Mouse (Mus musculus) intestine, embryonic 16.5 days (tissue): ENCODE data around the gene Cryba4. TPM values are rescaled to one million over a fixed set of nuclear protein-coding genes. Genes with fewer than 3 reads are reported as not detected.

Experiments
- ATAC-seq: fragments of 200-750 bp; cut with Nextera tagmentation; 2 replicates; pipeline ENCODE4 v1.8.0; 2017; ENCODE audit warnings: moderate TSS enrichment, moderate library complexity
- H3K27ac ChIP-seq: fragments of 300-500 bp; sonication (generic); 2 replicates; pipeline ENCODE4 v1.5.1; 2014; ENCODE audit warnings: mild to moderate bottlenecking, low read length
- H3K27me3 ChIP-seq: fragments of 300-500 bp; sonication (generic); replicated peaks from 2 replicates; pipeline ENCODE4 v1.6.1; 2014; ENCODE audit warnings: low read length, control low read depth, mixed read lengths; ENCODE audit not compliant: control insufficient read depth, insufficient read depth
- H3K36me3 ChIP-seq: fragments of 300-500 bp; sonication (generic); 2 replicates; pipeline ENCODE4 v1.6.1; 2014; ENCODE audit warnings: low read length, control low read depth; ENCODE audit not compliant: control insufficient read depth, insufficient read depth
- H3K4me1 ChIP-seq: fragments of 300-500 bp; sonication (generic); 2 replicates; pipeline ENCODE4 v1.6.1; 2014; ENCODE audit warnings: low read length, control low read depth, mixed read lengths; ENCODE audit not compliant: control insufficient read depth, insufficient read depth
- H3K4me2 ChIP-seq: fragments of 300-500 bp; sonication (generic); 2 replicates; pipeline ENCODE4 v1.6.1; 2014; ENCODE audit warnings: low read depth, low read length, control low read depth
- H3K4me3 ChIP-seq: fragments of 300-500 bp; sonication (generic); 2 replicates; pipeline ENCODE4 v1.5.1; 2014; ENCODE audit warnings: mild to moderate bottlenecking, low read length
- H3K9ac ChIP-seq: fragments of 300-500 bp; sonication (generic); 2 replicates; pipeline ENCODE4 v1.6.1; 2014; ENCODE audit warnings: low read depth, low read length
- H3K9me3 ChIP-seq: fragments of 300-500 bp; sonication (generic); 2 replicates; pipeline ENCODE4 v1.6.1; 2016; ENCODE audit warnings: low read length, control low read depth; ENCODE audit not compliant: control insufficient read depth
- WGBS: fragments of 180-500 bp; shearing (Covaris S2); extraction: QIAGEN DNeasy Blood & Tissue Kit; methylation state at CpG from one replicate; pipeline ENCODE4 v1.1.7; 2014; 5-methylcytosine and 5-hydroxymethylcytosine counted together
- polyA plus RNA-seq: library from polyadenylated mRNA; unstranded; fragments of >200 nt; fragmentation: Nextera tagmentation; extraction: Ambion mirVana; gene quantifications from 2 replicates; pipeline ENCODE4 v1.2.1, GENCODE M21; 2015

Cryba4 gene
- polyA plus RNA-seq, 1 experiment from 2014 or later = 1.5 TPM

DNA sequence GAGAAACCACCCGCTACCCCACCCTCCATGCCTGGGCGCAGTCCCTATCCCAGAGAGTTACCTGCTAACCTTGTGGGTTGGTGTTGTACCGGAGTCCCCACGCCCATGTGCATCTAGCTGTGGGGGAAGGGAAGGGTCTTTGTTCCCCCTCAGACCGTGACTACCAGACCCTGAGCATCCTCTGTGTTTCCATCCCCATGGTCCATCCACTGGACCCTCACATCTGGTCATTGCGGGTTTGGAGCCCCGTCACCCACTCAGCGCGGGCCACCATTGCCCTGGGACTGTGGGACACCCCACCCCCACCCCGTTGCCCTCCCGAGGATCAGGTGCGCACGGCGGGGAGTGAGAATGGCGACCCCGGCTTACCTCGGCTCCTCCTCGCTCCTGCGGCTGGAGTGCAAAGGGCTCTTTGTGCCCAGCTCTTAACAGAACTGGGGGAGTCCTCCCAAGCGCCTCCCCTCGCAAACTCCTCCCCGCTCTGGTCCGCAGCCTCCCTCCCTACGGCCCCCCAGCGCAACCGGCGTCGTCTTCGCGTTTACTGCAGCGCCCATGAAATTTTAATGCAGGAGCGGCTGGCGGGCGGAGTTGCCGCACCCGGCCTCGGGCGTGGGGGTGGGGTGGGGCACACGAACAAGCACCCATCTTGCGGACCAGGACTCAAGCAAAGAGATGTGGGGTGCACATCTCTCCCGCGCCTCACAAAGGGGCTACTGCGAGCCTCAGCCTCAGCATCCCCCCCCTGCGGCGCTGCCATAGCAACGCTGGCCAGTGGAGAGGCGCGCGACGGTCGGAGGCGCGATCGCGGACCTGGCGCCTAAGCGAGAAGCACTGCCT lies 23.9 kb downstream of the Cryba4 start:
- peaks cover 45% of the 10 kb centered on the region for H3K27me3 ChIP-seq
- WGBS = under 1% methylated on average over 57 of the region's 57 CpGs
- H3K27ac ChIP-seq = no peak overlapping the region
- H3K4me3 ChIP-seq = peak overlapping the region; percentile 30
- H3K4me2 ChIP-seq = peak overlapping the region; percentile 50
- H3K9ac ChIP-seq = 0 out of 2 replicates have a peak overlapping the region, but pooled peaks have one; percentile 21
- H3K4me1 ChIP-seq = peaks cover 13% of the 10 kb centered on the region
- no peaks in the 10 kb centered on the region for H3K9me3 ChIP-seq
- ATAC-seq = peak; percentile 62
- H3K36me3 ChIP-seq = no peaks in the 10 kb centered on the region

- no peak for ATAC-seq
- Histone ChIP-seq H3K4me1 (peaks cover 13% of the 10 kb centered on the region), H3K4me3 (peak overlapping the region; percentile 30), H3K36me3 (no peaks in the 10 kb centered on the region), H3K27ac (no peak overlapping the region), H3K9ac (0 out of 2 replicates have a peak overlapping the region, but pooled peaks have one; percentile 21), H3K4me2 (peak overlapping the region; percentile 46), H3K9me3 (no peaks in the 10 kb centered on the region), H3K27me3 (peaks cover 45% of the 10 kb centered on the region)
- WGBS = 3% methylated on average over 13 of the region's 13 CpGs
Observed at GRCm38 (mm10) chr5:112227898-112228239, 24.4 kb downstream of the Cryba4 start.

- H3K9me3 ChIP-seq = no peaks in the 10 kb centered on the region
- ATAC-seq = peak; percentile 49; the same call in 1 of the 2 replicates
- H3K36me3 ChIP-seq = no peaks in the 10 kb centered on the region
- peak overlapping the region; percentile 47 for H3K9ac ChIP-seq
- WGBS = 1% methylated on average over 30 of the region's 30 CpGs
- peak overlapping the region; percentile 30 for H3K4me3 ChIP-seq
- H3K27ac ChIP-seq = no peak overlapping the region
- peaks cover 45% of the 10 kb centered on the region for H3K27me3 ChIP-seq
- peaks cover 13% of the 10 kb centered on the region for H3K4me1 ChIP-seq
- H3K4me2 ChIP-seq = peak overlapping the region; percentile 46
Observed at GRCm38 (mm10) chr5:112227354-112227753, 25.0 kb downstream of the Cryba4 start.

DNA sequence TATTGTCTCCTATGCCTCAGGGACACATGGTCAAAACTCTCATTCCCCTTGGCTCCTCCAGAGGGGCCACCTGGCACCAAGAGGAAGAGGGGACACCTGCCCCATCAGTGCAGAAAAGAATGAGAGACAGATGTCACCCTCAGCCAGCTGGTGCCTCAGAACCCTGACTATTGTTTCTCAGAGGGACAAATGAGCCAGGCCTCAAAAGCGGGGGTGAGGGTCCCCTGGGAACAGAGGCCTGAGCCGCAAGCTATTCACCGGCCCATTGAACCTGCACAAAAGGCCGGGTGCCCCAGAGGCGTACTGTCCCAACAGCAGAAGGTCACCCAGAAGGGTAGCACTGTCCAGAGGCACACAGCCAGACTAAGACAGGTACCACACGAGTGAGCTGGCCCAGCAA lies 26.7 kb downstream of the Cryba4 start:
- H3K9ac ChIP-seq = no peak overlapping the region
- no peak overlapping the region for H3K27ac ChIP-seq
- no peak for ATAC-seq
- no peaks in the 10 kb centered on the region for H3K36me3 ChIP-seq
- WGBS = 72% methylated on average over 6 of the region's 6 CpGs
- H3K4me3 ChIP-seq = no peak overlapping the region
- no peak overlapping the region for H3K4me2 ChIP-seq
- no peaks in the 10 kb centered on the region for H3K9me3 ChIP-seq
- peaks cover 45% of the 10 kb centered on the region for H3K27me3 ChIP-seq
- peaks cover 13% of the 10 kb centered on the region for H3K4me1 ChIP-seq

DNA sequence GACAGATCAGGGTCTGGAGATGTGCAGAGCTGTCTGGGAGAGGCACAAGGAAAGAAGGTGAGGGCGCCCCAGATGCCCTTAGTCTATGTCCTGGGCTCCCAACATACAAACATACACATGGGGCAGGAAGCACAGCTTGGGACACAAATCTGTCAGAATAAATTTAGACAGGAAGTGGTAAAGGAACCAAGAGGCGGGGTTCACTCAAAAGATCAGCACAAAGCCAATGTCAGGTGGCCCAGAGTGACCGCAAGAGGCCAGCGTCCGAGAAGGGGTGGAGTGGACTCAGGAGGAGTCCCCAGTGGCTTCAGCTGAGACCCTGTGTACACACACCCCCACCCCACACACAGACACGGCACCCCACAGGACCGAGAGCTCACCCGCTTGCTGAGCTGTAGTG lies 32.1 kb downstream of the Cryba4 start:
- Histone ChIP-seq H3K9me3 (no peaks in the 10 kb centered on the region), H3K4me1 (peaks cover 11% of the 10 kb centered on the region), H3K9ac (no peak overlapping the region), H3K36me3 (no peaks in the 10 kb centered on the region), H3K27ac (no peak overlapping the region), H3K4me2 (no peak overlapping the region), H3K4me3 (no peak overlapping the region), H3K27me3 (peaks cover 2% of the 10 kb centered on the region; the same call in 1 of the 2 replicates)
- 73% methylated on average over 8 of the region's 8 CpGs for WGBS
- ATAC-seq = no peak

- H3K4me3 ChIP-seq = no peak overlapping the region
- H3K27ac ChIP-seq = no peak overlapping the region
- H3K27me3 ChIP-seq = 0 out of 2 replicates have a peak, but pooled peaks cover 2% of the 10 kb centered on the region
- ATAC-seq = no peak
- no peak overlapping the region for H3K4me2 ChIP-seq
- no peaks in the 10 kb centered on the region for H3K9me3 ChIP-seq
- H3K36me3 ChIP-seq = no peaks in the 10 kb centered on the region
- no peak overlapping the region for H3K9ac ChIP-seq
- WGBS = 30% methylated on average over 1 of the region's 1 CpGs
- peaks cover 11% of the 10 kb centered on the region for H3K4me1 ChIP-seq
Observed at GRCm38 (mm10) chr5:112219398-112219797, 32.9 kb downstream of the Cryba4 start.

DNA sequence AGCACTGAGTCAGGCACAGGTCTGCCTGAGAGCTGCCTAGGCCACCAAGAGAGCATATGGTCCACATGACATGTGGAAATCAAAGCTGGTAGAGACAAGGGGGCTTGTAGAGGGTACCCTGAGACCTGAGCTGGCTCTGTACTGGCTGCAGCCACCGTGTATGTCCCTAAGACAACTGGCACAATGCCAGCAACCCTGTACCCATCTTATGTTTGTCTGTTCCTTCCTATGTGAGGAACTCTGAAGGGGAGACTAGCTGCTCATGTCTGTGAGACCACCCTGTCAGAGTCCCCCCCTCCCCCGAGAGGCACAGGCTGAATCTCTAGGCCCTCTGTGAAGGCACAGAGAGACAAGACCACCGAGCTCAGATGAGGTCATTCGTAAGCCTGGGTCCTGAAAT lies 33.6 kb downstream of the Cryba4 start:
- no peaks in the 10 kb centered on the region for H3K9me3 ChIP-seq
- H3K4me1 ChIP-seq = peaks cover 11% of the 10 kb centered on the region
- H3K9ac ChIP-seq = no peak overlapping the region
- no peak overlapping the region for H3K4me2 ChIP-seq
- no peak overlapping the region for H3K4me3 ChIP-seq
- 0 out of 2 replicates have a peak, but pooled peaks cover 2% of the 10 kb centered on the region for H3K27me3 ChIP-seq
- ATAC-seq = no peak
- WGBS = 64% methylated on average over 4 of the region's 4 CpGs
- H3K27ac ChIP-seq = no peak overlapping the region
- no peaks in the 10 kb centered on the region for H3K36me3 ChIP-seq

GRCm38 (mm10) chr5:112217031-112217430 lies 35.3 kb downstream of the Cryba4 start:
- ATAC-seq = no peak
- Histone ChIP-seq H3K9ac (no peak overlapping the region), H3K36me3 (no peaks in the 10 kb centered on the region), H3K27ac (no peak overlapping the region), H3K4me2 (no peak overlapping the region), H3K4me3 (no peak overlapping the region), H3K9me3 (no peaks in the 10 kb centered on the region), H3K4me1 (peaks cover 11% of the 10 kb centered on the region), H3K27me3 (0 out of 2 replicates have a peak, but pooled peaks cover 2% of the 10 kb centered on the region)
- 69% methylated on average over 22 of the region's 22 CpGs for WGBS

DNA sequence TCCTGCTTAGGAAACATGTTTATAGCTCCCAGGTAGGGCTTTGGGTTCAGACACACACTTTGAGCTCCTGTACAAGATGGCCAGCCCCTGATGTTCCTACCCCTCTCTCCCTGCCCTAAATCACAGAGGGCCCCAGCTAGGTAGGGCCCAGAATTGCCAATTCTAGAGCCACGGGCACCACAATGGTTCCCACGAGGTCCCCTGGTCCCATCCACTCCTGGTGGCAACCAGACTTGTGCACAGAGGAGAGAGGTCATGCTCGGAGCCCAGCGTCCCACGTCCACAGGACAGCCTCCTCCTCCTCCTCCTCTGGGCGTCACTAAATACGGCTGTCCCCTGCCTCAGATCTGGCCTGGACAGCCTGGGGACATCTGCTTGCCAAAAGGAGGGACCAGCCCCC lies 36.0 kb downstream of the Cryba4 start:
- Histone ChIP-seq H3K27ac (no peak overlapping the region), H3K9me3 (no peaks in the 10 kb centered on the region), H3K36me3 (no peaks in the 10 kb centered on the region), H3K27me3 (0 out of 2 replicates have a peak, but pooled peaks cover 2% of the 10 kb centered on the region), H3K9ac (no peak overlapping the region), H3K4me3 (no peak overlapping the region), H3K4me2 (no peak overlapping the region), H3K4me1 (peaks cover 11% of the 10 kb centered on the region)
- no peak for ATAC-seq
- WGBS = 86% methylated on average over 7 of the region's 7 CpGs
